Mouse (Mus musculus): ENCODE data around the gene Zfp771. TPM values are rescaled to one million over a fixed set of nuclear protein-coding genes. Genes with fewer than 3 reads are reported as not detected.

Gene Zfp771
- polyA plus RNA-seq, 1 experiment = 41.0 TPM

DNA sequence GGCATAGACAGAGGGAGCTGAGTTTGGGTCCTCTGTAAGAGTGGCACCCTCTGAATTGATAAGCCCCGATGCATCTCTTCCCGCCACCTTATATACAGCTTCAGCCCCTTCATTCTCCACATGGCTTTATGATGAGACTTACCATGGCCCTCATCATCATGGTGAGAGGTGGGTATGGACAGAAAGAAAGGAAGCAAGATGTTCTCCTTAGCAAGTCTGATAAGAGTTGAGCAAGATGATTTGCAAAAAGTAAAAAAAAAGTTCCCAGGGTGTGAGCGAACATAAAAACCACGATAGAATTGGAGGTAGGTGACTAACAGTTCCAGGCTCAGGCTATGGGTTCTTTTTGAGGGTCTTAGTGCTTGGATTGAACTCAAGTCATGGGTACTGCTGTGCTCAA is 25.4 kb upstream of the Zfp771 start:
- no peak overlapping the region for H3K27ac ChIP-seq (ENCODE audit: control insufficient read depth, insufficient read depth, low read depth, low read length)
- peaks cover 19% of the 10 kb centered on the region for H3K4me1 ChIP-seq (ENCODE audit: control insufficient read depth, insufficient read depth, low read length)
- H3K27me3 ChIP-seq (ENCODE audit: control insufficient read depth, insufficient read depth, low read length) = no peaks in the 10 kb centered on the region
- TF ChIP-seq CTCF (IDR thresholded peaks at IDR 0.05; ENCODE audit: control insufficient read depth, insufficient read depth, insufficient replicate concordance, low read depth, low read length) = no peak
- no peak for TF ChIP-seq POLR2A (IDR thresholded peaks at IDR 0.05; ENCODE audit: control insufficient read depth, low read depth, low read length)
- no peaks in the 10 kb centered on the region for H3K36me3 ChIP-seq (ENCODE audit: control insufficient read depth, insufficient read depth, low read length)
- no peak overlapping the region for H3K4me3 ChIP-seq (ENCODE audit: control insufficient read depth, low read depth, low read length)

DNA sequence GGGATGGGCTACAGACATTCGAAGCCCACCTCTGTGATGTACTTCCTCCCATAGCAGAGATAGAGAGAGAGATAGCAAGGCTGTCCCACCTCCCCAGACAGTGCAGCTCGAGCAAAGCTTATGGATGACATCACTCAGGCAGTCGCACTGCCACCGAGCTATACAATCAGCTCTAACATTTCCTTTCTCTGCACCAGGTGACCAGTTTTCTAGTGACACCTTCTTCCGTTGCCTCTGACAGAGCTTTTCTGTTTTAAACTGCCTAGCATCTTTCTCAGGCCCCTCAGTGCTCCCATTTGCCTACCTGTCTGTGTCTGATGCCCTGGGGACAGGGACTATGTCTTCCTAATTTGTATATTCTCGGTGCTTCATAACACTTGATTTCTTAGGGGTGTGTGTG is 23.6 kb upstream of the Zfp771 start:
- TF ChIP-seq CTCF (IDR thresholded peaks at IDR 0.05; ENCODE audit: control insufficient read depth, insufficient read depth, insufficient replicate concordance, low read depth, low read length) (no peak), POLR2A (IDR thresholded peaks at IDR 0.05; ENCODE audit: control insufficient read depth, low read depth, low read length) (no peak)
- Histone ChIP-seq H3K27me3 (ENCODE audit: control insufficient read depth, insufficient read depth, low read length) (no peaks in the 10 kb centered on the region), H3K4me1 (ENCODE audit: control insufficient read depth, insufficient read depth, low read length) (peaks cover 3% of the 10 kb centered on the region), H3K4me3 (ENCODE audit: control insufficient read depth, low read depth, low read length) (no peak overlapping the region), H3K36me3 (ENCODE audit: control insufficient read depth, insufficient read depth, low read length) (no peaks in the 10 kb centered on the region), H3K27ac (ENCODE audit: control insufficient read depth, insufficient read depth, low read depth, low read length) (no peak overlapping the region)

DNA sequence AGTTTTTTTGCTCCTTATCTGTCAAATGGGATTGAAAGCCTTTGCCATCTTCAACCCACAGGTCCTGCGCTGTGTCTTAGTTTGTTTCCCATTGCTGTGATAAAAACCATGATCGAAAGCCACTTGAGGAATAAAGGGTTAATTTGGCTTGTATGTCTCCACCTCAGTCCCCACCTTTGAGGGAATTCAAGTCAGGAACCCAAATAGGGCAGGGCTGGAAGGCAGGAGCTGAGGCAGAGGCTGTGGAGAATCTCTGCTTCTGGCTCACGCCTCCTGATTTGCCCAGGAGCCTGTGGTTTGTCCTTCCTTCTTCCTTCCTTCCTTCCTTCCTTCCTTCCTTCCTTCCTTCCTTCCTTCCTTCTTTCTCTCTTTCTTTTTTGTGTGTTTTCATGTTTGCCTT is 21.0 kb upstream of the Zfp771 start:
- no peak overlapping the region for H3K27ac ChIP-seq (ENCODE audit: control insufficient read depth, insufficient read depth, low read depth, low read length)
- no peak overlapping the region for H3K4me3 ChIP-seq (ENCODE audit: control insufficient read depth, low read depth, low read length)
- no peaks in the 10 kb centered on the region for H3K36me3 ChIP-seq (ENCODE audit: control insufficient read depth, insufficient read depth, low read length)
- TF ChIP-seq POLR2A (IDR thresholded peaks at IDR 0.05; ENCODE audit: control insufficient read depth, low read depth, low read length) = no peak
- no peak for TF ChIP-seq CTCF (IDR thresholded peaks at IDR 0.05; ENCODE audit: control insufficient read depth, insufficient read depth, insufficient replicate concordance, low read depth, low read length)
- no peaks in the 10 kb centered on the region for H3K27me3 ChIP-seq (ENCODE audit: control insufficient read depth, insufficient read depth, low read length)
- H3K4me1 ChIP-seq (ENCODE audit: control insufficient read depth, insufficient read depth, low read length) = no peaks in the 10 kb centered on the region

DNA sequence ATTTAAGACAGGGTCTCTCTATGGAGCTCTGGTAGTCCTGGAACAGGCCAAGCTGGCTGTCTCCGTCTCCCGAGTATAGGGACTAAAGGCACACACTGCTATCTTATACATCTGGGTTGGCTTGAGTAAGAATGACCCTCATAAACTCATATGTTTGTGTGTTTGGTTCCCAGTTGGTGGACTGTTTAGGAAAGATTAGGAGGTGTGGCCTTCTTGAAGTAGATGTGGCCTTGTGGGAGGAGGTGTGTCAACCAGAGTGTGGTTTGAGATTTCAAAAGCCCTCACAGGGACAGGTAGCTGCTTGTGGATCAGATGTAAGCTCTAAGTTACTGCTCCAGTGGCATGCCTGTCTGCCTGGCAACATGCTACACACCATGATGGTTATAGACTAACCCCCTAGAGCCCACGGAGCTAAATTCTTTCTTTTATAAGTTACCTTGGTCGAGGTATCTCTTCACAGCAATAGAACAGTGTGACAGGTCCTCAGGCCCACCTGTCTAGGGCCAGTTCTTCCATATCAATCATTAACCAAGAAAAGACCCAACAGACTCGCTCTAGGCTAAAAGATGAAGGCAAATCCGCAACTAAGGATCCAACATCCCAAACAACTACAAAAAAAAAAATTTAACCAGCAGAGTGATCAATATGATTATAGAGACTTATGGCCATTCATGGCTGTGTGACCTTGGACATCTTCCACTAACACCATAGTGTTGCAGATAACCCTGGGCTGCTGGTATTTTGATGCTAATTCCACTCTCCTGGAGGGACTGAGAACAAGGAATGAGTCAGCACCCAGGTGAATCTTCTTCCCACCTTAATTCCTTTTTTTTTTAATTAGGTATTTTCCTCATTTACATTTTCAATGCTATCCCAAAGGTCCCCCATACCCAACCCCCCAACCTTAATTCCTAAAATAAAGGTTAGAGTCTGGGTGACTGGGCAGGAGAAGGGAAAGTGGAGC is 20.3 kb upstream of the Zfp771 start:
- no peak overlapping the region for H3K4me3 ChIP-seq (ENCODE audit: control insufficient read depth, low read depth, low read length)
- no peak for TF ChIP-seq POLR2A (IDR thresholded peaks at IDR 0.05; ENCODE audit: control insufficient read depth, low read depth, low read length)
- no peak for TF ChIP-seq CTCF (IDR thresholded peaks at IDR 0.05; ENCODE audit: control insufficient read depth, insufficient read depth, insufficient replicate concordance, low read depth, low read length)
- no peaks in the 10 kb centered on the region for H3K36me3 ChIP-seq (ENCODE audit: control insufficient read depth, insufficient read depth, low read length)
- no peaks in the 10 kb centered on the region for H3K4me1 ChIP-seq (ENCODE audit: control insufficient read depth, insufficient read depth, low read length)
- H3K27ac ChIP-seq (ENCODE audit: control insufficient read depth, insufficient read depth, low read depth, low read length) = no peak overlapping the region
- H3K27me3 ChIP-seq (ENCODE audit: control insufficient read depth, insufficient read depth, low read length) = no peaks in the 10 kb centered on the region

DNA sequence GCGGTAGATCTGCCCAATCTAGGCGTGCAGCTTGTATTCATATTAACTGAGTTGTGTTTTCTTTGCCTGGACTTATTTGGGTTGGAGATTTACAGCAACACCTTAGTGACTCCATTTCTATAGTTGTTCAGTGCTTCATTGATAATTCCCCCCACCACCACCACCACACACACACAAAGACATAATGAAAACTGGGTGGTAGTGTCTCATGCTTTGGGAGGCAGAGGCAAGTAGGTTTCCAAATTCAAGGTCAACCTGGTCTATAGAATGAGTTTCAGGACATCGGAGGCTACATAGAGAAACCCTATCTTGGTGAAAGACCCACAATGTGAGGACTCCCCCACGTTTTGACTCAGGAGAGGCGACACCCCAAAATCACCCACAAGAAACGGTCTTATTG is 19.5 kb upstream of the Zfp771 start:
- TF ChIP-seq CTCF (IDR thresholded peaks at IDR 0.05; ENCODE audit: control insufficient read depth, insufficient read depth, insufficient replicate concordance, low read depth, low read length) (no peak), POLR2A (IDR thresholded peaks at IDR 0.05; ENCODE audit: control insufficient read depth, low read depth, low read length) (no peak)
- no peaks in the 10 kb centered on the region for H3K36me3 ChIP-seq (ENCODE audit: control insufficient read depth, insufficient read depth, low read length)
- no peak overlapping the region for H3K27ac ChIP-seq (ENCODE audit: control insufficient read depth, insufficient read depth, low read depth, low read length)
- no peak overlapping the region for H3K4me3 ChIP-seq (ENCODE audit: control insufficient read depth, low read depth, low read length)
- no peaks in the 10 kb centered on the region for H3K4me1 ChIP-seq (ENCODE audit: control insufficient read depth, insufficient read depth, low read length)
- no peaks in the 10 kb centered on the region for H3K27me3 ChIP-seq (ENCODE audit: control insufficient read depth, insufficient read depth, low read length)

DNA sequence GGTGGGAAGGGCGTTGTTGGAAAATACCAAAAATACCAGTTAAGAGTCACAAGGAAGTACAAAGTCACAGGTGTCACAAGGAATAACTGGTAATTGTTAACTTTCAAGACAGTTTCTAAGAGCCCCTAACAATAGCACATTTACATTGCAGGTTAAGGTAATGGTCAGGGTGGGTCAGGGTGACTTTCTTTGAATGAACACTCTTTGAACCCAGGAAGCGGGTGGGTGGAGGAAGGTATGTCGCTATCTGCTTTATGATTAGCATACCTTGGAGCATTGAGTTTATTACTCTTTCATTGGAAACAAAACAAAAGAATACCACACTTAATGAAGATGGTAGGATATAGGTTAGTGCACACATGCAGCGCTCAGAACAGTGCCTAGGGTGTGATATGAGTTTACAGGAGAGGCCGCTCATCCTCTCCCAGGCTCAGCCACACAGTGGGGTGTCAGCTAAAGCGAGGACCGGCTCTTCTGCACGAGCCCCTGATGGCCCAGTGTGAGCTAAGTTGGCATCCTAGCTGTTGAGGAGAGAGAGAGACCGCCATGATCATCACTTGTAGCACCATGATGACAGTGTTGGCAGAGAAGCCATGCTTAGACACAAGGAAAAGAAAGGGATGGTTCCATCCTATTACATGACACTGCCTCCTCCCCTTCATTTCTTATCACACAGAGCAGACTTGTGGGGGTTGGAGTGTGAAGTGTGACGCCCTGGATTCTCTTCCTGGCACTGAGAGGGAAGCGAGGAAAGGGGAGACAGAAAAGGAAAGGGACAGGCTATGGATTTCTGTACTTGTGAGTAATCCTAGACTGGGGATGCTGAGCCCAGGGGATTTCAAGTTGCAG is 18.7 kb upstream of the Zfp771 start:
- Histone ChIP-seq H3K4me1 (ENCODE audit: control insufficient read depth, insufficient read depth, low read length) (no peaks in the 10 kb centered on the region), H3K36me3 (ENCODE audit: control insufficient read depth, insufficient read depth, low read length) (no peaks in the 10 kb centered on the region), H3K27me3 (ENCODE audit: control insufficient read depth, insufficient read depth, low read length) (no peaks in the 10 kb centered on the region), H3K27ac (ENCODE audit: control insufficient read depth, insufficient read depth, low read depth, low read length) (no peak overlapping the region), H3K4me3 (ENCODE audit: control insufficient read depth, low read depth, low read length) (no peak overlapping the region)
- TF ChIP-seq POLR2A (IDR thresholded peaks at IDR 0.05; ENCODE audit: control insufficient read depth, low read depth, low read length) (no peak), CTCF (IDR thresholded peaks at IDR 0.05; ENCODE audit: control insufficient read depth, insufficient read depth, insufficient replicate concordance, low read depth, low read length) (no peak)
